Mouse (Mus musculus): ENCODE measurements around the gene Tmprss7. TPM values are rescaled to one million over a fixed set of nuclear protein-coding genes. Genes with fewer than 3 reads are reported as not detected.

Gene Tmprss7
- under 0.01 and 0.07 TPM in 2 replicates for total RNA-seq (2014; rRNA removed)
- 0.04 TPM in 1 of 2 replicates, not detected in the other for polyA plus RNA-seq (2012; rRNA removed)

DNA sequence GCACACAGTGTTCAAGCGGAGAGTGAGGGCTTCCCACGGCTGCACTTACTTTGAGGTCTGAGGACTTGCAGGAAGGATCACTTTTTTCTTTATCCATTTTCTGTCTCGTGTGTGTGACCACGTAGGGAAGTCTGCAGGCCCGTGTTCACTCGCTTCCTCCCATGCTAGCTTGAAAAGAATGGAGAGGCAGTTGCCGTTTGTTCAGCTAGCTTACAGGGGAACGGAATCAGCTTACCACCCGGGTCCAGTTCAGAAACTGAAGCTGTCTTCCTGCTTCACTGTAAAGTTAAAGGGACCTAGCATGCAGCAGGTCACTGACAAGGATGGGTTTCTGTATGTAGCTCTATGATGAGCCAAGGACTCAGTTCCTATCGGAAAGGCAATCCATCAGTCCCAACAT, at the start of gene Tmprss7:
Gene Tmprss7 (minus strand): TSS at position 101 of the 400 bp plus-strand sequence.
- no peak for TF ChIP-seq CTCF (IDR thresholded peaks at IDR 0.05; ENCODE audit: low read depth, low read length)
- TF ChIP-seq POLR2A (IDR thresholded peaks at IDR 0.05; ENCODE audit: extremely low read depth, insufficient read depth, low read length) = no peak
- no peak within 1 kb of the TSS for H3K9ac ChIP-seq (ENCODE audit: low read depth, low read length)
- H3K4me1 ChIP-seq (ENCODE audit: control insufficient read depth, insufficient read depth, low read length) = no peaks in the 10 kb centered on the region
- DNase-seq (ENCODE audit: extremely low read depth, low read depth, low spot score) = no peak
- H3K27ac ChIP-seq (replicated peaks; ENCODE audit: insufficient read depth, low read depth, low read length) = no peak within 1 kb of the TSS
- H3K79me2 ChIP-seq (ENCODE audit: control insufficient read depth, insufficient read depth, low read length) = no peaks in the 10 kb centered on the region
- WGBS = 73% methylated on average over 10 of the region's 10 CpGs
- H3K36me3 ChIP-seq (ENCODE audit: control insufficient read depth, insufficient read depth, low read length) = no peaks in the 10 kb centered on the region
- no peaks in the 10 kb centered on the region for H3K27me3 ChIP-seq (ENCODE audit: control insufficient read depth, insufficient read depth, low read length)
- H3K4me3 ChIP-seq (ENCODE audit: insufficient read depth, low read depth, low read length) = no peak within 1 kb of the TSS

DNA sequence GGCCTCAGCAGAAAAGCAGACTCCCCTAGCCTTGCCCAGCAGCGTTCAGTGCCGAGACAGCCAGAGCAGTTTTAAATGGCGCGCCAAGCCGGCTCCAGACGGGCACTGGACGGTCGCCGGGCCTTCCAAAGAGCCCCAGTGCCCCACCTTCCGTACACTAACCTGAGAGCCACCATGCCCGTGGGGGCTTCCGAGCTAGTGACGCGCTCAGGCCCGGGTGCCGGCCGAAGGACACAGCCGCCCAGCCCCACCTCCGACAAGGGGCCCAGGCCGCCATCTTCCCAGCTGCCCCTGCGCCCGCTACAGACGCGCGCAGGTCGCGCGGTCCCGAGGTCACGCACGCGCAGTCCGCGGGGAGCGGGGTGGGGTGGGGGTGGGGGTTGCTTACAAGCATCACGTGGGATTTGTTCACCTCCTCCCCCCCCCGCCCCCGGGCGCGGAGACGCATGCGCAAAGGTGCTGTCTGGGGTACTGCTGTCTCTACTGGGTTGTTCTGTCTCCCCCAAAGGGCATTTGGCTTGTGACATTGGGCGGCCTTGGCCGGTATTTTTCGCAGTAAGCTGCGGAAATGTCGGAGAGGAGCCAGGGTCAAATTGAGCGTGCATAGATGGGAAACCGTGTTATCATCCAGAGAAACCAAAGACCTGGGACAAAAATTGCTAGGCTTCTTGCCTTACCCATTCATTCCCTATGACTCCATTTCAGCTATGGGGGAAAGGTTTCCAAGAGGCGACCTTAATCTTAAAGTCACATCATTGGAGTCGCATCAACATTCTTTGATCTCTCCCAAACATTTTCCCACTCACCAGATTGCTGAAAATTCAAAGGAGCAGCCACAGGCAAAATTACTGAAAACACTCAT, 49.4 kb upstream of the Tmprss7 start, which contains the start of gene Abhd10:
Gene Abhd10 (minus strand): TSS at position 341 of the 862 bp plus-strand sequence.
- H3K27me3 ChIP-seq (ENCODE audit: control insufficient read depth, insufficient read depth, low read length) = no peaks in the 10 kb centered on the region
- peak; percentile 78 for DNase-seq (ENCODE audit: extremely low read depth, low read depth, low spot score)
- peak within 1 kb of the TSS; percentile 95 for H3K9ac ChIP-seq (ENCODE audit: low read depth, low read length)
- H3K4me1 ChIP-seq (ENCODE audit: control insufficient read depth, insufficient read depth, low read length) = no peaks in the 10 kb centered on the region; the same call in 1 of the 2 replicates
- WGBS = under 1% methylated on average over 51 of the region's 51 CpGs
- peak within 1 kb of the TSS; percentile 92 for H3K4me3 ChIP-seq (ENCODE audit: insufficient read depth, low read depth, low read length)
- H3K79me2 ChIP-seq (ENCODE audit: control insufficient read depth, insufficient read depth, low read length) = peaks cover 2% of the 10 kb centered on the region; the same call in 1 of the 2 replicates
- peaks cover 9% of the 10 kb centered on the region for H3K36me3 ChIP-seq (ENCODE audit: control insufficient read depth, insufficient read depth, low read length)
- peak within 1 kb of the TSS; percentile 92 for H3K27ac ChIP-seq (replicated peaks; ENCODE audit: insufficient read depth, low read depth, low read length)
- no peak for TF ChIP-seq CTCF (IDR thresholded peaks at IDR 0.05; ENCODE audit: low read depth, low read length)
- peak; percentile 81 for TF ChIP-seq POLR2A (IDR thresholded peaks at IDR 0.05; ENCODE audit: extremely low read depth, insufficient read depth, low read length)

DNA sequence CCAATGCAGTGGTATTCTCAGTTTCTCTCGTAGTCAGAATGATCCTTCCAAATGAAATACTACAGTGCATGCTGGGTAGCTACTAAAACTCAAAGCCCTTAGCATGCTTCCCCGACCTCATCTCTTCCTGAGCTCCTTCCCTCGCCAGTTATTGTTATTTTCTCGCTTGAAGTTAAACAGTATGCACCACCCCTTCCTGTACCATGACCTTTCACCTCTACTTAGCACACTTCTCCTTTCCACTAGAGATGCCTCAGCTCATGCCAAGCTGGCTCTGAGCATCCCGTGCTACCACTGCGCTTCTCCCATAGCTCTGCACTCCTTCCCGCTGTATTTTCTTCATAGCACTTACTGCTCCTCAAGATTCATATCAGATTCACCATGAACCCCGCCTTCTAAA, 44.4 kb upstream of the Tmprss7 start:
- no peak for TF ChIP-seq POLR2A (IDR thresholded peaks at IDR 0.05; ENCODE audit: extremely low read depth, insufficient read depth, low read length)
- no peak for TF ChIP-seq CTCF (IDR thresholded peaks at IDR 0.05; ENCODE audit: low read depth, low read length)
- WGBS = 79% methylated on average over 8 of the region's 8 CpGs

DNA sequence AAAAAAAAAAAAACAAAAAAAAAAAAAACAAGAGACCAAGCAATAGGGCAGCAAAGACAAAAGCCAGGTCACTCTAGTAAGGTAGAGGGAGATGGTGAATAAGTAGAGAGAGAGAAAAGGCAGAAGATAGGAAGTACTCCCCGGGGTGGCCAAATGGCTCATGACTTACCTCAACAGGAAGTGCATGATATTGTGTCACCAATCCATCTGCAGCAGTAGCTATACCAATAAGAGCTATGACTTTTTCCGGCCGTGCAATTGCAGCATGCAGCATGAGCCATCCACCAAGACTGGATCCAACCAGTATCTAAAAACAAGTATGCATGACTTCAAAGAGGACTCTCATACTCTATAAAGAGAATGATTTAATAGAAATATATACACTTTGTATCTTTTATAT, 43.3 kb upstream of the Tmprss7 start:
- WGBS = 92% methylated on average over 3 of the region's 3 CpGs
- Histone ChIP-seq H3K27me3 (ENCODE audit: control insufficient read depth, insufficient read depth, low read length) (no peaks in the 10 kb centered on the region), H3K79me2 (ENCODE audit: control insufficient read depth, insufficient read depth, low read length) (peaks cover 3% of the 10 kb centered on the region; the same call in 1 of the 2 replicates), H3K9ac (ENCODE audit: low read depth, low read length) (no peak overlapping the region), H3K4me3 (ENCODE audit: insufficient read depth, low read depth, low read length) (no peak overlapping the region), H3K36me3 (ENCODE audit: control insufficient read depth, insufficient read depth, low read length) (peaks cover 25% of the 10 kb centered on the region; the same call in 1 of the 2 replicates), H3K4me1 (ENCODE audit: control insufficient read depth, insufficient read depth, low read length) (no peaks in the 10 kb centered on the region; the same call in 1 of the 2 replicates), H3K27ac (replicated peaks; ENCODE audit: insufficient read depth, low read depth, low read length) (no peak overlapping the region)
- no peak for DNase-seq (ENCODE audit: extremely low read depth, low read depth, low spot score)
- TF ChIP-seq POLR2A (IDR thresholded peaks at IDR 0.05; ENCODE audit: extremely low read depth, insufficient read depth, low read length) = no peak

More for the DNA sequence above, 44.4 kb upstream of the Tmprss7 start:
- Histone ChIP-seq H3K9ac (ENCODE audit: low read depth, low read length) (no peak overlapping the region), H3K4me1 (ENCODE audit: control insufficient read depth, insufficient read depth, low read length) (no peaks in the 10 kb centered on the region; the same call in 1 of the 2 replicates), H3K27ac (replicated peaks; ENCODE audit: insufficient read depth, low read depth, low read length) (no peak overlapping the region), H3K4me3 (ENCODE audit: insufficient read depth, low read depth, low read length) (no peak overlapping the region), H3K27me3 (ENCODE audit: control insufficient read depth, insufficient read depth, low read length) (no peaks in the 10 kb centered on the region), H3K36me3 (ENCODE audit: control insufficient read depth, insufficient read depth, low read length) (peaks cover 21% of the 10 kb centered on the region; the same call in 1 of the 2 replicates), H3K79me2 (ENCODE audit: control insufficient read depth, insufficient read depth, low read length) (peaks cover 3% of the 10 kb centered on the region; the same call in 1 of the 2 replicates)
- DNase-seq (ENCODE audit: extremely low read depth, low read depth, low spot score) = no peak

DNA sequence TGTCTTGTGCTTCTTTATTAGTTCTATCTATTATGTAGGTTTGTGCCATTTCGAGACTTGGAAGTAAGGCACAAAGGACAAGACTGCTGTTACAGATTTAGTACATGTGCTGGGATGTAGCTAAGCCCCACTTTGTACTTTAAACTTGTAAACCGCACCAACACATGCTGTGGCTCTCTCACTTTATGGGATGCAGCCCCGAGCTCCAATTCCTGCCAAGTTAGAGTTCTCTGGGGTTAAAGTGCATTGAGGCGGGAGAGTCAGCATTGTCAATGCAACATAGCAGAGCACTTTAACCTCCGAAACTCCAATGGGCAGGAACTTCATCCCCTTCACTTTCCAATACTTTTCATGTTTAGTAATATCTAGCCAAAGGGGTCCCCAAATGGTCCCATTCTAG, 35.7 kb upstream of the Tmprss7 start:
- H3K9ac ChIP-seq (ENCODE audit: low read depth, low read length) = no peak overlapping the region
- peaks cover under 1% of the 10 kb centered on the region; the same call in 1 of the 2 replicates for H3K27me3 ChIP-seq (ENCODE audit: control insufficient read depth, insufficient read depth, low read length)
- DNase-seq (ENCODE audit: extremely low read depth, low read depth, low spot score) = peak; percentile 77
- peak overlapping the region; percentile 15; the same call in 1 of the 2 replicates for H3K27ac ChIP-seq (replicated peaks; ENCODE audit: insufficient read depth, low read depth, low read length)
- TF ChIP-seq POLR2A (IDR thresholded peaks at IDR 0.05; ENCODE audit: extremely low read depth, insufficient read depth, low read length) (no peak), CTCF (IDR thresholded peaks at IDR 0.05; ENCODE audit: low read depth, low read length) (no peak)
- no peak overlapping the region for H3K4me3 ChIP-seq (ENCODE audit: insufficient read depth, low read depth, low read length)
- H3K36me3 ChIP-seq (ENCODE audit: control insufficient read depth, insufficient read depth, low read length) = peaks cover 15% of the 10 kb centered on the region
- WGBS = 33% methylated on average over 5 of the region's 5 CpGs
- peaks cover 9% of the 10 kb centered on the region for H3K4me1 ChIP-seq (ENCODE audit: control insufficient read depth, insufficient read depth, low read length)
- H3K79me2 ChIP-seq (ENCODE audit: control insufficient read depth, insufficient read depth, low read length) = no peaks in the 10 kb centered on the region

Measured in liver, adult 2 months (tissue).